Mouse (Mus musculus) forebrain, embryonic 15.5 days (tissue): ENCODE data around the gene Mapk12. TPM values are rescaled to one million over a fixed set of nuclear protein-coding genes. Genes with fewer than 3 reads are reported as not detected.
A peak's percentile ranks its signal among the peaks of the same experiment; 100 is the strongest.

Experiments used
- ATAC-seq: fragments of 200-750 bp; cut with Nextera tagmentation; replicated peaks from 2 replicates; pipeline ENCODE4 v1.8.0; 2017; ENCODE audit warnings: mild to moderate bottlenecking, moderate TSS enrichment, moderate library complexity
- H3K27ac ChIP-seq: fragments of 300-500 bp; sonication (generic); replicated peaks from 2 replicates; pipeline ENCODE4 v1.5.1; 2015; ENCODE audit warnings: mild to moderate bottlenecking, inconsistent platforms
- H3K27me3 ChIP-seq: fragments of 300-500 bp; sonication (generic); 2 replicates; pipeline ENCODE4 v1.6.1; 2015; ENCODE audit warnings: inconsistent platforms
- H3K36me3 ChIP-seq: fragments of 300-500 bp; sonication (generic); 2 replicates; pipeline ENCODE4 v1.6.1; 2015; ENCODE audit warnings: mild to moderate bottlenecking, inconsistent platforms
- H3K4me1 ChIP-seq: fragments of 300-500 bp; sonication (generic); 2 replicates; pipeline ENCODE4 v1.6.1; 2015; ENCODE audit warnings: inconsistent platforms
- H3K4me2 ChIP-seq: fragments of 300-500 bp; sonication (generic); replicated peaks from 2 replicates; pipeline ENCODE4 v1.6.1; 2015; ENCODE audit warnings: mild to moderate bottlenecking, inconsistent platforms
- H3K4me3 ChIP-seq: fragments of 300-500 bp; sonication (generic); 2 replicates; pipeline ENCODE4 v1.5.1; 2015; ENCODE audit warnings: mild to moderate bottlenecking, inconsistent platforms
- H3K9ac ChIP-seq: fragments of 300-500 bp; sonication (generic); replicated peaks from 2 replicates; pipeline ENCODE4 v1.6.1; 2015; ENCODE audit warnings: mild to moderate bottlenecking, inconsistent platforms
- H3K9me3 ChIP-seq: fragments of 300-500 bp; sonication (generic); 2 replicates; pipeline ENCODE4 v1.6.1; 2016; ENCODE audit warnings: inconsistent platforms
- whole genome bisulfite sequencing: fragments of 180-500 bp; shearing (Covaris S2); methylation state at CpG from one replicate; pipeline ENCODE4 v1.1.7; 2015; ENCODE audit warnings: mixed read lengths; 5-methylcytosine and 5-hydroxymethylcytosine counted together
- polyA plus RNA-seq: library from polyadenylated mRNA; unstranded; fragments of >200 nt; fragmentation: Nextera tagmentation; extraction: Ambion mirVana; gene quantifications from 2 replicates; pipeline ENCODE4 v1.2.1, GENCODE M21; 2015

The Mapk12 gene
- polyA plus RNA-seq, 1 experiment from 2014 or later: 5.8 TPM

GRCm38 (mm10) chr15:89128382-89129350 lies 11.8 kb downstream of the Mapk12 start, which contains the start of gene Hdac10:
Gene Hdac10, minus strand, starts transcription at chr15:89128700.
- Histone ChIP-seq H3K27ac (peak within 1 kb of the TSS; percentile 83), H3K27me3 (no peaks in the 10 kb centered on the region), H3K4me2 (peak within 1 kb of the TSS; percentile 90), H3K9me3 (no peaks in the 10 kb centered on the region), H3K4me3 (peak within 1 kb of the TSS; percentile 65), H3K9ac (peak within 1 kb of the TSS; percentile 68), H3K36me3 (peaks cover 4% of the 10 kb centered on the region; the same call in 1 of the 2 replicates), H3K4me1 (peaks cover 21% of the 10 kb centered on the region)
- peak; percentile 86 for ATAC-seq
- WGBS: 2% methylated on average over 36 of the region's 36 CpGs

GRCm38 (mm10) chr15:89127364-89127940 lies 13.1 kb downstream of the Mapk12 start:
- WGBS: 90% methylated on average over 8 of the region's 8 CpGs
- Histone ChIP-seq H3K27ac (no peak overlapping the region), H3K9me3 (no peaks in the 10 kb centered on the region), H3K4me2 (peak overlapping the region; percentile 90), H3K4me3 (peak overlapping the region; percentile 65), H3K4me1 (peaks cover 28% of the 10 kb centered on the region), H3K9ac (peak overlapping the region; percentile 68), H3K27me3 (no peaks in the 10 kb centered on the region), H3K36me3 (peaks cover 4% of the 10 kb centered on the region; the same call in 1 of the 2 replicates)
- ATAC-seq: no peak

- no peak for ATAC-seq
- Histone ChIP-seq H3K9me3 (no peaks in the 10 kb centered on the region), H3K4me1 (peaks cover 36% of the 10 kb centered on the region), H3K27ac (no peak overlapping the region), H3K4me3 (no peak overlapping the region), H3K4me2 (no peak overlapping the region), H3K36me3 (peaks cover 4% of the 10 kb centered on the region; the same call in 1 of the 2 replicates), H3K9ac (no peak overlapping the region), H3K27me3 (no peaks in the 10 kb centered on the region)
- 87% methylated on average over 8 of the region's 8 CpGs for WGBS
Observed at GRCm38 (mm10) chr15:89126622-89127021, 13.9 kb downstream of the Mapk12 start.

GRCm38 (mm10) chr15:89125351-89125750 lies 15.2 kb downstream of the Mapk12 start:
- H3K9ac ChIP-seq: no peak overlapping the region
- no peak overlapping the region for H3K27ac ChIP-seq
- peaks cover 4% of the 10 kb centered on the region; the same call in 1 of the 2 replicates for H3K36me3 ChIP-seq
- 93% methylated on average over 9 of the region's 9 CpGs for WGBS
- H3K4me1 ChIP-seq: peaks cover 49% of the 10 kb centered on the region
- ATAC-seq: no peak
- no peak overlapping the region for H3K4me2 ChIP-seq
- H3K9me3 ChIP-seq: no peaks in the 10 kb centered on the region
- no peak overlapping the region for H3K4me3 ChIP-seq
- H3K27me3 ChIP-seq: no peaks in the 10 kb centered on the region

- 93% methylated on average over 3 of the region's 3 CpGs for WGBS
- peaks cover 4% of the 10 kb centered on the region; the same call in 1 of the 2 replicates for H3K36me3 ChIP-seq
- no peak overlapping the region for H3K4me2 ChIP-seq
- H3K9me3 ChIP-seq: no peaks in the 10 kb centered on the region
- H3K4me1 ChIP-seq: peaks cover 59% of the 10 kb centered on the region
- H3K27ac ChIP-seq: peak overlapping the region; percentile 92; the same call in 1 of the 2 replicates
- ATAC-seq: no peak
- no peak overlapping the region for H3K9ac ChIP-seq
- no peaks in the 10 kb centered on the region for H3K27me3 ChIP-seq
- no peak overlapping the region for H3K4me3 ChIP-seq
Observed at GRCm38 (mm10) chr15:89124312-89124711, 16.2 kb downstream of the Mapk12 start.

- peak overlapping the region; percentile 61 for H3K9ac ChIP-seq
- peak overlapping the region; percentile 93 for H3K4me2 ChIP-seq
- H3K4me3 ChIP-seq: peak overlapping the region; percentile 79
- peak; percentile 8; the same call in 1 of the 2 replicates for ATAC-seq
- peaks cover 4% of the 10 kb centered on the region; the same call in 1 of the 2 replicates for H3K36me3 ChIP-seq
- H3K27me3 ChIP-seq: no peaks in the 10 kb centered on the region
- 36% methylated on average over 11 of the region's 11 CpGs for WGBS
- H3K9me3 ChIP-seq: no peaks in the 10 kb centered on the region
- peaks cover 55% of the 10 kb centered on the region for H3K4me1 ChIP-seq
- H3K27ac ChIP-seq: peak overlapping the region; percentile 92
Observed at GRCm38 (mm10) chr15:89123595-89123994, 16.9 kb downstream of the Mapk12 start.

GRCm38 (mm10) chr15:89122649-89123366 lies 17.7 kb downstream of the Mapk12 start, which contains the start of gene Tubgcp6:
Gene Tubgcp6, minus strand, starts transcription at chr15:89123112.
- Histone ChIP-seq H3K4me1 (peaks cover 51% of the 10 kb centered on the region), H3K9ac (peak within 1 kb of the TSS; percentile 61), H3K27me3 (no peaks in the 10 kb centered on the region), H3K9me3 (no peaks in the 10 kb centered on the region), H3K4me2 (peak within 1 kb of the TSS; percentile 93), H3K36me3 (peaks cover 4% of the 10 kb centered on the region; the same call in 1 of the 2 replicates), H3K27ac (peak within 1 kb of the TSS; percentile 92), H3K4me3 (peak within 1 kb of the TSS; percentile 79)
- peak; percentile 84 for ATAC-seq
- under 1% methylated on average over 47 of the region's 47 CpGs for WGBS

- Histone ChIP-seq H3K9me3 (no peaks in the 10 kb centered on the region), H3K4me2 (no peak overlapping the region), H3K9ac (no peak overlapping the region), H3K4me1 (peaks cover 33% of the 10 kb centered on the region), H3K27ac (no peak overlapping the region), H3K36me3 (peaks cover 32% of the 10 kb centered on the region), H3K4me3 (no peak overlapping the region), H3K27me3 (no peaks in the 10 kb centered on the region)
- ATAC-seq: no peak
Observed at GRCm38 (mm10) chr15:89118007-89118406, 22.5 kb downstream of the Mapk12 start.

- WGBS: 84% methylated on average over 9 of the region's 9 CpGs
- Histone ChIP-seq H3K27ac (no peak overlapping the region), H3K36me3 (peaks cover 79% of the 10 kb centered on the region)
Observed at GRCm38 (mm10) chr15:89110147-89110546, 30.4 kb downstream of the Mapk12 start.

GRCm38 (mm10) chr15:89106976-89107375 lies 33.5 kb downstream of the Mapk12 start:
- ATAC-seq: no peak
- Histone ChIP-seq H3K36me3 (peaks cover 88% of the 10 kb centered on the region), H3K27me3 (no peaks in the 10 kb centered on the region), H3K9ac (no peak overlapping the region), H3K4me3 (no peak overlapping the region), H3K27ac (no peak overlapping the region), H3K4me1 (no peaks in the 10 kb centered on the region), H3K9me3 (no peaks in the 10 kb centered on the region), H3K4me2 (no peak overlapping the region)
- 92% methylated on average over 1 of the region's 1 CpGs for WGBS

More at GRCm38 (mm10) chr15:89110147-89110546, 30.4 kb downstream of the Mapk12 start:
- no peak for ATAC-seq
- Histone ChIP-seq H3K9ac (no peak overlapping the region), H3K4me3 (no peak overlapping the region), H3K9me3 (no peaks in the 10 kb centered on the region), H3K4me1 (no peaks in the 10 kb centered on the region), H3K27me3 (no peaks in the 10 kb centered on the region), H3K4me2 (no peak overlapping the region)

GRCm38 (mm10) chr15:89106073-89106472 lies 34.4 kb downstream of the Mapk12 start:
- H3K9me3 ChIP-seq: no peaks in the 10 kb centered on the region
- 81% methylated on average over 13 of the region's 13 CpGs for WGBS
- no peak for ATAC-seq
- H3K27me3 ChIP-seq: no peaks in the 10 kb centered on the region
- no peak overlapping the region for H3K9ac ChIP-seq
- H3K4me3 ChIP-seq: no peak overlapping the region
- H3K4me1 ChIP-seq: no peaks in the 10 kb centered on the region
- no peak overlapping the region for H3K4me2 ChIP-seq
- no peak overlapping the region for H3K27ac ChIP-seq
- peaks cover 89% of the 10 kb centered on the region for H3K36me3 ChIP-seq
